Mouse (Mus musculus): ENCODE data around the gene E2f1. TPM values are rescaled to one million over a fixed set of nuclear protein-coding genes. Genes with fewer than 3 reads are reported as not detected.

Gene E2f1
- total RNA-seq, 2 experiments from 2014 or later: 4.4 to 4.7 TPM

DNA sequence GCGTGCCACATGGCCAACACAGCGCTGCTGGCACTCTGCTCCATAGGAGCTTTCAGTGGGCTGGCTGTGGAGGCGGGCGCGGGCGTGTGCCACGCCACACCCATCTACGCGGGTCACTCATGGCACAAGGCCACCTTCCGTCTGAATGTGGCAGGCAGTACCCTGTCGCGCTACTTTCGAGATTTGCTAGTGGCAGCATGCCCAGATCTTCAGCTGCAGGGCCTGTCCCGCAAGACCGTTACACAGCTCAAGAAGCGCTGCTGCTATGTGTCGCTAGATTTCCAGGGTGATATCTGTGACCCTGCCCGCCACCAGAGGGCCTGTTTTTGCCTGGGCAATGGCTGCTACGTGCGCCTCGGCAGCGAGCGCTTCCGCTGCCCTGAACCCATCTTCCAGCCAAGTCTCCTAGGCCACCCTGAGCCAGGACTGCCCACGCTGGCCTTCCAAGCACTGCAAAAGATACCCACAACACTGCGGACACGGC lies 17.2 kb downstream of the E2f1 start:
- DNase-seq (ENCODE audit: low spot score in 2 of 2): peak in 1 of 2 experiments; percentile 73

DNA sequence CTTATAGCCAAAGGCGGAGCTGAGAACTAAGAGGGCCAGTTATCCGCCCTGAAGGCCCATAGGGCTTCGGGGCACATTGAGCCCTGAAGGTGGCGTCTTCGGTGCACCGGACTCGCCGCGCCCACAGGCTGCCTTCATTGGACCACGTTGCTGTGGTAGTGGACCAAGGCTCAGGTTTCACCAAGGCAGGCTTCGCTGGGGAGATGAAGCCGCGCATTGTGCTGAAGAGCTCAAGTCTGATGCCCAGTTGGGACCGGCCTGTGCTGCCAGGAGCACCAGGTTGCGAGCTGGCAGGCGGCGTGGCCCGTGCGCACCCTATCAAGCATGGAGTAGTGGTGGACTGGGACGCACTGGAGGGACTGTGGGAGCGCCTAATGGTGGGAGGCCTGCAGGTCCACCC lies 17.8 kb downstream of the E2f1 start:
- DNase-seq (ENCODE audit: low spot score in 2 of 2): no peak

DNA sequence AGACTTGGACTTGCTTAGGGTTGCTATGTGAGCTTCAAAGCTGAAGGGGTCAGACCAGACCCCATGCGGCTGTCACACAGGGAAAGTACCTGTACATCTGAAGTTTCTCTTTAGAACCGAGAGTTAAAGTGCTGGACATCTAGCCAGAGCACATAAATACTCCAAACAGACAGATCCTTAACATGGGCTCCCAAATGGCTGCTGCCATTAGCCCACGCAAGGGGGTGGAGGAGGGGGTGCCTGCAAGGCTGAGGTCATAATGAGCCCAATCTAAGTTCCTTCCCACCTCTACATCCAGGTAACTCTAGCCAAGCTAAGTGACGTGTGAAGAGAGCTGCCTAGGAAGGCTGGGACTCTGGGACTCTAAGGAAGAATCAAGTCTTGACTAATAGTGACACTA lies 18.2 kb downstream of the E2f1 start, which contains the start of gene Actl10:
TSS of gene Actl10 (plus strand) at position 301 of the 400 bp plus-strand sequence.
- no peak for DNase-seq (ENCODE audit: low spot score in 2 of 2)

DNA sequence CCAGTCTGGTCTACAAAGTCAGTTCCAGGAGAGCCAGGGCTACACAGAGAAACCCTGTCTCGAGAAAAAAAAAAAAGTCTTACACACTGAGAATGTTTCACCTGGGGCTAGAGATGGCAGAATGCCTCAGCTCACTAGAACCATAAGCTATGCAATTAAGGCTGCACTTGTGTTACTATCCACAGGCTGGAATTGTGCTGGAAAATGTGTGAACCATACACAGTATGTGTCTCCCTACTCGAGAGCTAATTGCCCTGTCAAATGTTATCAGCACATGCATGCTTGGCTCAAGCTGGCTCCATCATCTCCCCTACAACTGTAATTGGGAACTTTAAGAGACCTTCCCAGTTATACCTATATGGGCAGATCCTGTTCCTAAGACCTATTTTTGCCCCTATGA lies 18.8 kb downstream of the E2f1 start:
- no peak for DNase-seq (ENCODE audit: low spot score in 2 of 2)

DNA sequence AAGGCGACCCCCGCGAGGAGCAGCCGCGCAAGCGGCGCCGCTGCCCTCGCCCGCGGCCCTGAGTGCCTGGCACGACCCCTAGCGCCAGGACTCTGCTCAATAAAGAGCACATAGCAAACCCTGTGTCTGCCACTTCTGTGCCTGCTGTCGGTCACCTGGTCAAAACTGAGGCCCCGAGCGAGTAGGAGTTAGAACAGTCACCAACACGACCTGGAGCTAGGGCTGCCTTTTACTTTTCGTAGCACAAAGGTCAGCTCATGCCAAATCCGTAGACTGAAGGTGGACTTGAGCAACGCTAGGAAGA lies 19.9 kb downstream of the E2f1 start:
- DNase-seq (ENCODE audit: low spot score in 2 of 2): no peak

DNA sequence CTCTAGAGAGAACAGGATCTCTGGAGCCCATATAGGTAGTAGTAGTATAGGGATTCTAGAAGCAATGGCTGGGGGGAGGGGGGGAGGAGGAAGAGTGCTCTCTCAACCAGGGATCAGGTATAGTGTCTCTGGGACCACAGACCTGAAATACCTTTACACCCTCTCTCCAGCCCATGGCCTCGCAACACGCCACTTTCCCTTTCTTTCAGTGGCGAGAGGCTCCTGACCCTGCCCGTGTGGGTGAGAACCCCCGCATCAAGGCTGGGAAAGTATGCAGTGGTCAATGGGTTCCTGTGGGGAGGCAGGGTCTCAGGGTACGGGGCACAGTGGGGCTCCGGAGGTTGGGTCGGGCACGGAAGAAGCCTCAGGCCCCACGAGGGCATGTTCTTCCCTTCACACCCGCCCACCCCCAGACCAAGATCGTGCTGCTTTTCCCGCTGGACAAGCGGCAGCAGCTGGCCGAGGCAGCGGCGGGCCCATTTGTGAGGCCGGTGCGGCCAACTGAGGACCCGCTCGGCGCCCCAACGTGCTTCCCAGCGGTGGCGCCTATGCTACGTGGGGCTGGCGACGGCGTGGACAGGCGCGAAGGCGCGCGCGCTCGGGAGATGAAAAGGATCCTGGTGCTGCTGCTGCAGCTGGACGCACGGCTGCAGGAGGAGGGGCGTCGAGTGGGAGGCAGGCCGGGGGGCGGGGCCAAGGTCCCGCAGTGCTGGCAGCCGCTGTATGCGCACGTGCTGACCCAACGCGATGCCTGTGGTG lies 20.4 kb downstream of the E2f1 start:
- DNase-seq (ENCODE audit: low spot score in 2 of 2): peak in 1 of 2 experiments; percentile 49

DNA sequence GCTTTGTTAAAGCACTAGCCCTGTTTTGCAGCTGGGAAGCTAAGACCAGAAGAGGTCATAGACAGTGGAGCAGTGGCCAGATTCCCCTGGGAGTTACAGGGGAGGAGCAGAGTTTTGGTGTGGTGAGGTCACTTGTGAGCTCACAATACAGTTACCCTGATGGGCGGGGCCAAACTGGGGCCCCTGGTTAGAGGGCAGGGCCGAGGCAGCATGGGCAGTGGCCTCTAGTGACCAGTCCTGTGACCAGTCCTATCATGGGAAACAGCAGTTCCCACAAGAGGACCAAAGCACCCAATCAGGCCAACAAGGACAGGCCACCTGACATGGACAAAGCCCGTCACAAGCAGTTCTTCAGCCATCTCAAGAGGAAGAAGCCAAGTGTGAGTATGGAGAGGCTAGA lies 21.0 kb downstream of the E2f1 start:
- no peak for DNase-seq (ENCODE audit: low spot score in 2 of 2)

DNA sequence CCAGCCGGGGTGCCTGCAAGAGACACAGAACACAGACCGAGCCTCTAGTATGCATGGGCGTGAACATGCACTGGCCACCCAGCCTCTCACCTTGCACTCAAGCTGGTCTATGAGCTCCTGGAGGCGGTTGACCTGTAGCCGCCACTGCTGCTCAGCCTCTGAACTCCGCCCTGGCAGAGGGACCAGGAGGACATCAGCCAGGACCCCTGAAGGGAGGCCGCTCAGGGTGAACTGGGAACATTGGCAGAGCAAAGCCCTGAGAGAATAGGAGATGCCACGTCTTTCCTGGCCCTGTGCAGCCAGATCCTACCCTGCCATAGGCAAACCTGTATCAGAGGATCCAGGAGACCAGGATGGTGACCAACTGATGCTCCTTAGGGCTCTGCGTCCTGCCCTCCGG lies 23.0 kb downstream of the E2f1 start, which contains the start of gene 1700003F12Rik:
TSS of gene 1700003F12Rik (plus strand) at position 375 of the 400 bp plus-strand sequence.
- no peak for DNase-seq (ENCODE audit: low spot score in 2 of 2)

DNA sequence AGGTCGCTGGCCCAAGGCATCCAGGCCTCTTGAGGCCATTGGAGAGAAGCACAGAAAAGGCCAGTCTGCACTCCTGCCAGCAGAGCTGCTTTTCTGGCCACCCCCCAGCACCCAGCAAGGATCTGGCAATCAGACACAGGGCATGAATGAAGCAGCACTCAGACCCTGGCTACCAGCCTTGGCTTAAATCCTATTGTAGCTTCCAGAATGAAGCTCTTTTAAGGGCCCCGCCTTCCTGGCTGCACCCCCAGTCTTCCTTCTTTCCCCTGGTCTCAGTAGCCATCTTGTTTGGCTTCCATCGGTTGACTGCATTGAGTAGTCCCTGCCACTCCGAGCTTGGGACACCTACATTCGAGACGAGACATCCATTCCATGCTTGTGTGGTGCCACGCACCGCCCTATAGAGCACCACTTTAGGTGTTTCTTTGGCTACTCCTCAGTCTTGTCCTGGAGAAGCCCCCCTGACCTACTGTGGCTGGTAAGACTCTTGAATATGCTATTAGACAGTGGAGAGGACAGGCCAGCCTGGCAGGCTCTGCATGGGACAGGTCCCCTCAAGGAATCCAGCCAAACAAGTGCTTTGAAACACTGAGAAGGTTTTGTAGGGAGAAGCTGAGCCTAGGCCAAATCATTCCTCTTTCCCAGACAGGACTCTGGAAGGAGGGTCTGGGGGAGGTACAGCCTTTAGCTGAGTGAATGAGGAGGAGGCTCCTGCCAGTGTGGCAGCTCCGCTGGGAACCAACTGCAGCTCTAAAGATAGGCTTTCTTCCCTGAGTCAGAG lies 25.9 kb downstream of the E2f1 start:
- DNase-seq (ENCODE audit: low spot score in 2 of 2): peak; percentile 51 to 81

DNA sequence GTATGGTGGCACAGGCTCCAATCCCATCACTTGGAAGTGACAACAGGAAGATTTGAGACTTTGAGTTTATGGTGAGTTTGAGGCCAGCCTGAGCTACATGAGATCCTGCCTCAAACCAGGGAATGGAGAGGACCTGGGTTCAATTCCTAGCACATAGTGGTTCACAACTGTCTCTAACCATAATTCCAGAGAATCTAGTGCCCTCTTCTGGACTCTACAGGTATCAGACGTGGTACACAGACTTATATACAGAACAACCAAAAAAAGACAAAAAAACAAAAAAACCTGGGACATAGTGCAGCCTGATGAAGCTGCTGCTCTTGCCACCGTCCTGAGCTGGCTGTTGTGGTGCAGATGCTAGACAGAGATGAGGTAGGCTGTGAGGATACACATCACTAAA lies 28.1 kb downstream of the E2f1 start:
- no peak for DNase-seq (ENCODE audit: low spot score in 2 of 2)

DNA sequence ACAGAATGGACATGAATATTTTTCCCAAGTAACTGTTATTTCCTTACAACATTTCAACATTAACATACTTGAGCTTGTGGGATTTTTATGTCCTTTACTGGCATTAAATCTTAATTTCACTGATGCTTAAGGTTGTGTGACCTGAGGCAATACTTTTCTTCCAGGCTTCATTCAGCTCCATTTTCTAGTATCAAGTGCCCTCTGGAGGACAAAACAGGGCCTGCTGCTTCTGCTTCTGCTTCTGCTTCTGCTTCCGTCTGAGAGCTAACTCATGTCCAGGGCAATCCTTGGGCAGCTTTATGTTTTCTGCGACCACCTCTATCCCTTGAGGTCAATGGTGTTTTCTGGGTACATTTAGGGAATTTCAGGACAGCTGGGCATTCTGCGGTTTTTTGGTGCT lies 30.0 kb downstream of the E2f1 start:
- peak in 1 of 2 experiments; percentile 81 for DNase-seq (ENCODE audit: low spot score in 2 of 2)

DNA sequence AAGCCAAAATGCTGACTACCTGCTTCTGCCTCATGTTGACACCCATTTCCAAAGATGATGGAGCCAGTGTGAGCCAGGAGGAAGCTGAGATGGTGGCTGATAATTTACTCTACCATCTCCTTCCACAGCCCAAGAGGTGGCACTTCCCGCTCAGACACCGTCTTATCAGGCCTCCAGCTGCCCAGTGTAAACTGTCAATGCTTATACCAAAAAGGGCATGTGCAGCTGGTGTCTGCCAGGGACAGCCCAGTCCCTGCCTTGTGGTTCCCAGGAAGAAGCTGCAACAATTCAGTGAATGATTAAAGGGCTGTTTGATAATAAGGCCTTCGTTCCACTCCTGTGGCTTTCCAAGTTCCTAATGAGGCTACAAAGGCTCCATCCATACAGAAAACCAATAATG lies 31.0 kb downstream of the E2f1 start:
- no peak for DNase-seq (ENCODE audit: low spot score in 2 of 2)

DNA sequence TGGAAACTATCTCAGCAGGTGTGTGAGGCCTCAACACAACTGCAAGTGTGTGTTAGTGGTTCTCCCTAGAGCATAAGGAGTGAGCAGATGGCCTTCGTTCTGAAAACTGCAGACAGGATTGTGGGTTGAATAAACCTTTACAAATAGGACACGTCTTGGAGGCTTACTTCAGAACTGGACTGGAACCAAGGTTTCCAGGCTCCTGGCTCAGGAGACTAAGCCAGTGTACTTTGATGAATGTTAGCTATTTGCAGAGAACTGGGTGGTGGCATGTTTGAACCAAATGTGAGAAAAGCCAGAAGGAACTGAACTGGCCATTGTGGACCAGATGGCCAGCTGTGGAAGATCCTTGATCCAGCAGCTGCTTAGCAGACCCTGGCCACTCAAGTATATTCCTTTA lies 31.4 kb downstream of the E2f1 start:
- DNase-seq (ENCODE audit: low spot score in 2 of 2): peak in 1 of 2 experiments; percentile 68

DNA sequence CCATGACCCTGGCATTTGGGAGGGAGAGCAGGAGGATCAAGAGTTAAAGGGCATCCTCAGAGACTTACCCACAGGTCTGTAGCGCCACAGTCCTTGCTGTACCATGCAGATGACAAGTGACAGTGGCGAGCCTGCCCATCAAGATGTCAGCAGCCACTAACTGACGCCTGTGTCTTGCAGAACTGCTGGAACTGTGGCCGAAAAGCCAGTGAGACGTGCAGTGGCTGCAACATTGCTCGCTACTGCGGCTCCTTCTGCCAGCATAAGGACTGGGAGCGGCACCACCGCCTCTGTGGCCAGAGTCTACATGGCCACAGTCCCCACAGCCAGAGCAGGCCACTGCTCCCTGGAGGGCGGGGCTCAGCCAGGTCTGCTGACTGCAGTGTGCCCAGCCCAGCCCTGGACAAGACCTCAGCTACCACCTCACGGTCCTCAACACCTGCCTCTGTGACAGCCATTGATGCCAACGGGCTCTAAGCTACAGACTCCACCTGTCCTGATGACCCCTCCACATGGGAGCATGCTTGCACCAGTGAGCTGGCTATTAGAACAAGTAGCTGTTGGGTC lies 34.9 kb downstream of the E2f1 start:
- DNase-seq (ENCODE audit: low spot score in 2 of 2): no peak

DNA sequence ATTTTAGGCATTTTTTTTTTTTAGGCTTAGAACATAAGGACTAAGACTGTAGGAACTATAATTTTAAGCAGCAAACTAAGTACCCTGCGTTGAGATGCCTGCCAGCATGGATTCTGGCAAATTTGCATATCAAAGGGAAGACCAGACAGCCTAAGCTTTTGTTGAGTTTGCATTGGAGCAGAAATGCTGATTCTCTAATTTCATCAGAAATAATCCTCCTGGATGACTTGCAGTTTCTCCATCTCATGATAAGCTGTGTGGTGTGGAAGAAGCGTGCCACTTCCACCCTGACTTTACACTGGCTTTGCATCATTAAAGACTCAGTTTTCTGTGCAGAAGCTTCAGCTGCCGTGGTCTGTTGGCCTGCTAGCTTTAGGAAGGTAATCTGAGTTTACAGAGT lies 36.8 kb downstream of the E2f1 start:
- DNase-seq (ENCODE audit: low spot score in 2 of 2): no peak

DNA sequence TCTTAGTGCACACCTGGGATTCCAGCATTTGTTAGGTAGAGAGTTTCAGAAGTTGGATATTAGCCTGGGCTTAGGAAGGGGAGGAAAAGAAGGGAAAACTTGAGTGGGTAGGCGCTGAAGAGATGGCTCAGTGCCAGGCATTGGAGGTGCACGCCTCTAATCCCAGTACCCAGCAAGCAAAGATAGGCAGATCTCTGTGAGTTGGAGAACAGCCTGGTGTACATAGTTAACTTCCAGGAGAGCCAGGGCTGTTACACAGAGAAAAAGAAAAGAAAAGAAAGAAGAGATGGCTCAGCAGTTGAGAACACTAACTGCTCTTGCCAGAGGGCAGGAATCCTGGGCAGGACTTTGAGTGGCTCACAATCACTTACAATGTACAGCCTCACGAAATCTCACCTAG lies 43.2 kb downstream of the E2f1 start:
- no peak for DNase-seq (ENCODE audit: low spot score in 2 of 2)

DNA sequence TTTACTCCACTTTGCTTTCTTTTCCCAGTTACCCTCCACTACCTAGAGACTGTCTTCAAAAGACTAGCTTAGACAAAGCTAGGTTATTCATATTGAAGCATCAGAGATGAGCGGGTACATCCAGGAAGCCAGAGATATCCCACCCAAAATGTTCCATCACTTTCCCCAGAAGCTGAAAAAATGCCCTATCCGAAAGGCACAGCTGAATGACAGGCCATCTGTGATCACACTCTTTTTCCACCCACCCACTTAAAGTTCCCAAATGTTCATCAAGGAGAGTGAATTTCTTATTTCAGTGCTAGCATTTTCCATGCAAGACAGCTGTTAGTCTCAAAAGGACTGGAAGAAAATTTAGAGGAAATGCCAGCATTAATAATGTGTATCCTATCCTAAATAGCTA lies 44.4 kb downstream of the E2f1 start:
- DNase-seq (ENCODE audit: low spot score in 2 of 2): peak; percentile 58 to 82

DNA sequence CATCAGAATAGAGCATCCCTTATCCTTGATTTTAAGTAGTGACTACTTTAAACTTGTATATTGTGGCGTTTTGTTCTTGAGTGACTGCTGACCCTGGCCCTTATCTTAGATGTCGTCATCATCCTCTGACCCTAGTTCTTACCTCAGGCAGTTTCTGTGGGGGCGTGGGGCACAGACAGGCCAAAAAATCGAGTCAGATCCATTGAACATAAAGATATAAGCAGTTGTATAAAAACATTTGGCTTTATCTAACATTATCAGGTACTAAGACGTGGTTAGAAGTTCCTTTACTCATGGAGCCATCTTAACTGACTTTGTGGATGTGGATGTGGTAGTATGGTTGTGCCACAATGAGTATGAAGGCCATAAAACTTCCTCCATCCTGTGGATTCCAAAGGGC lies 47.4 kb downstream of the E2f1 start:
- DNase-seq (ENCODE audit: low spot score in 2 of 2): no peak

DNA sequence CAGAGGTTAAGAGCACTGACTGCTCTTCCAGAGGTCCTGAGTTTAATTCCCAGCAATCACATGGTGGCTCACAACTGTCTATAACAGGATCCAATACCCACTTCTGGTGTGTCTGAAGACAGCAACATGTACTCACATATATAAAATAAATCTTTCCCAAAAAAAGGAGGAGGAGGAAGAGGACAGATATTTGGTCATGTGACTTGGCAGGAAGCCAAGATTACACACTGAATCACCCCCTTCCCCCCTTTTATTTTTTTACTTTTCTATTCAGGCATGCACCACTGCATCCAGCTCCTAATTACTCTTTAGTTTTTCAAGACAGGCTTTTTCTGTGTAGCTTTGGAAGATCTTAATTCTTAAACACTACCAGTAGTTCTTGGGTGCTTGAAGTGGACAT lies 48.2 kb downstream of the E2f1 start:
- no peak for DNase-seq (ENCODE audit: low spot score in 2 of 2)

DNA sequence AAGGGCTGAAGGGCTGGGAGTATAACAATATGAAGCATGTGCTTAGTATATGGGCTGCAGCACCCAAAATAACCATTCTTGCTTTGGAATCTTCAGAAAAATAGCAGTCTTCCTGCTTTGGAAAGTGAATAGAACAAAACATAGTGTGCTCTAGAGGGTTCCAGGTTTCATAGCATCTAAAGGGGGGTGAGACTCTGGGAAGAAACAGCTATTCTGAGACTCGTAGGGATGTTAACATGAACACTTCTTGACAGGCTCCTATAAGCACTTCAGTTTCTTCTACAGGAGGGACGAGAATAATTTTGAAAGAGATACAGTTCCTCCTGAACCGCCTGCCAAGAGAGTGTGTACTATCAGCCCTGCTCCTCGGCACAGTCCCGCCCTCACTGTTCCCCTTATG lies 52.3 kb downstream of the E2f1 start:
- DNase-seq (ENCODE audit: low spot score in 2 of 2): no peak

DNA sequence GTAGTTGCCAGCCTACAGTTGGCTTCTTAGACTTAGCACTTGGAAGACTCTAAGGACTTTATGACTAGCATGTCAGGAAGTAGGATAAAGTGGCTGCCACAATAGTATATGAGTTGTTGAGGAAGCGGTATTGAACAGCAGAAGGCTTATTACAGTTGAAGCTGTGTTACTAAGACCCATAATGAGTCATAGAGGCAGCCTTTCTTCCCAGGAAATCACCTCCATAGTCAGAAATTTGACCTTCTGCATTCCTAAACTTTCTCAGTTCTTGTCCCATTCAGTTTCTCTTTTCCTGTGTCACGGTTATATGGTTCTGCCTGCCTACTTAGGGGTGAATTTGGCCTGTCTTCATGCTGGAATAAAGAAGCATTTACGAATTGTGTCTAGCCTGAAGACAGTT lies 52.7 kb downstream of the E2f1 start:
- DNase-seq (ENCODE audit: low spot score in 2 of 2): no peak

DNA sequence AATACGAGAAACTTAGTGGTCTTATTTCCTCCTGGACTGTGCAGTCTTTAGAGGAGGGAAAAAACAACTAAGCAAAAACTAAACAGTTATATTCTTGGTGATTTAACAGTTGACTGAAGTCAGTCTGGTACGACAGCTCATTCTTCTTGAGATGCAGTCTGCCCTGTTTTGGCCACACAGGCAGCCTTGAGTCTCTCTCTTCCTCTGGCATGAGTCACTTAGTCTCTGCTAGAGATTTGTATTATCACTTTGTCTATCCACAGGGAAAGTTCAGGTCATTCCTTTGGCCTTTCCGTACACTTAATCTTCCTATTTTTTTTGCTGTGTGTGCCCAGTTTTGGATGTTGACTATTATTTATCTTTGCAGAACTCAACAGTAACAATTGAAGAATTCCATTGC lies 59.6 kb downstream of the E2f1 start:
- DNase-seq (ENCODE audit: low spot score in 2 of 2): no peak
